Mouse (Mus musculus) CH12.LX (cell line): ENCODE results near the gene Ptdss2.

Experiments used
- CHD2 ChIP-seq: IDR thresholded peaks from 2 replicates; pipeline ENCODE4 v1.6.1; 2011; ENCODE audit warnings: low read length, improper control_type of control experiment
- CTCF ChIP-seq, 2 experiments: IDR thresholded peaks in 1 of 2; conservative IDR thresholded peaks in 1 of 2; 2 replicates each; pipeline ENCODE4 v1.5.1; 2011 to 2012; ENCODE audit warnings: low read depth in 2 of 2, low read length in 2 of 2, improper control_type of control experiment in 1 of 2, inconsistent platforms in 1 of 2, mild to moderate bottlenecking in 1 of 2, moderate library complexity in 1 of 2
- E2F4 ChIP-seq: IDR thresholded peaks from 2 replicates; pipeline ENCODE4 v1.6.1; 2011; ENCODE audit warnings: low read depth, low read length, improper control_type of control experiment; ENCODE audit not compliant: insufficient replicate concordance
- JUND ChIP-seq: conservative IDR thresholded peaks from 2 replicates; pipeline ENCODE4 v1.6.1; 2011; ENCODE audit warnings: low read depth, low read length, improper control_type of control experiment
- MAX ChIP-seq: IDR thresholded peaks from 2 replicates; pipeline ENCODE4 v1.6.1; 2011; ENCODE audit warnings: low read length, improper control_type of control experiment
- MAZ ChIP-seq: IDR thresholded peaks from 2 replicates; pipeline ENCODE4 v1.6.1; 2012; ENCODE audit warnings: low read depth, mild to moderate bottlenecking, inconsistent platforms, low read length, improper control_type of control experiment, moderate library complexity
- PAX5 ChIP-seq: IDR thresholded peaks from 2 replicates; pipeline ENCODE4 v1.6.1; 2012; ENCODE audit warnings: low read length, inconsistent platforms, mixed read lengths
- TBP ChIP-seq: conservative IDR thresholded peaks from 2 replicates; pipeline ENCODE4 v1.6.1; 2011; ENCODE audit warnings: low read depth, low read length, improper control_type of control experiment
- USF1 ChIP-seq: IDR thresholded peaks from 2 replicates; pipeline ENCODE4 v1.6.1; 2014; ENCODE audit warnings: low read depth, mild to moderate bottlenecking, inconsistent platforms, low read length, improper control_type of control experiment

GRCm38 (mm10) chr7:141120605-141121004 lies 1.6 kb upstream of the Ptdss2 start:
- TF ChIP-seq MAZ = no peak
- TF ChIP-seq CTCF (conservative IDR thresholded peaks at IDR 0.05 in 1 of 2, IDR thresholded peaks at IDR 0.05 in 1 of 2; ENCODE audit: low read depth in 2 of 2, low read length in 2 of 2) = no peak
- no peak for TF ChIP-seq MAX
- no peak for TF ChIP-seq USF1
- TF ChIP-seq E2F4 = no peak
- no peak for TF ChIP-seq JUND
- TF ChIP-seq TBP = no peak
- no peak for TF ChIP-seq PAX5
- TF ChIP-seq CHD2 = no peak
